Mouse (Mus musculus): Measurements from ENCODE around the gene Gm10750.
"Not testable (repeated sequence)": the region's sequence is repeated elsewhere in the genome, so short reads cannot be mapped to it uniquely, and the experiment has no call there.

Gm10750 gene

GRCm38 (mm10) chr2:149017137-149017536, at the start of gene Gm10750:
Gene Gm10750, minus strand, starts transcription at chr2:149017237.
- in situ Hi-C loops (cut with MboI): not testable (repeated sequence)

- in situ Hi-C loops (cut with MboI): no loop called here
These were observed 12.2 kb downstream of the Gm10750 start for GRCm38 (mm10) chr2:149004826-149005225.

- in situ Hi-C loops (cut with MboI): no loop called here
These were observed 13.9 kb downstream of the Gm10750 start, which contains the start of gene Gm1330 for GRCm38 (mm10) chr2:149003151-149003550. Gene Gm1330, minus strand, starts transcription at chr2:149003251.

- in situ Hi-C loops (cut with MboI): no loop called here
These were observed 21.9 kb downstream of the Gm10750 start for GRCm38 (mm10) chr2:148995133-148995532.

All from mature B cell (primary cell).